Mouse (Mus musculus) cortical plate, adult 2 months (tissue): ENCODE data around the gene Map1lc3b. TPM values are rescaled to one million over a fixed set of nuclear protein-coding genes. Genes with fewer than 3 reads are reported as not detected.
A peak's percentile ranks its signal among the peaks of the same experiment; 100 is the strongest.

Experiments
- H3K27ac ChIP-seq: fragments of 200-500 bp; 2 replicates; pipeline ENCODE4 v1.5.1; 2012; ENCODE audit warnings: low read length, control low read depth, inconsistent platforms; ENCODE audit not compliant: insufficient read depth
- H3K4me1 ChIP-seq: fragments of 200-500 bp; 2 replicates; pipeline ENCODE4 v1.6.1; 2011; ENCODE audit warnings: low read length; ENCODE audit not compliant: control insufficient read depth, insufficient read depth
- H3K4me3 ChIP-seq: fragments of 200-500 bp; 2 replicates; pipeline ENCODE4 v1.5.1; 2011; ENCODE audit warnings: mild to moderate bottlenecking, low read length, control low read depth; ENCODE audit not compliant: insufficient read depth
- CTCF ChIP-seq: fragments of 200-500 bp; IDR thresholded peaks from 2 replicates; pipeline ENCODE4 v1.5.1; 2011; ENCODE audit warnings: mild to moderate bottlenecking, control low read depth, low read length; ENCODE audit not compliant: insufficient read depth; ENCODE audit errors: extremely low read depth
- POLR2A ChIP-seq: fragments of 200-500 bp; IDR thresholded peaks from 2 replicates; pipeline ENCODE4 v1.6.1; 2011; ENCODE audit warnings: mild to moderate bottlenecking, low read length, control low read depth; ENCODE audit not compliant: insufficient read depth; ENCODE audit errors: extremely low read depth
- polyA plus RNA-seq: library from polyadenylated mRNA; depleted of rRNA; stranded (reverse); fragments of >200 nt; gene quantifications from 2 replicates; pipeline ENCODE4 v1.2.3, GENCODE M21; 2012

The Map1lc3b gene
- polyA plus RNA-seq, 1 experiment: 130 TPM

- H3K4me3 ChIP-seq: no peak overlapping the region
- no peak for TF ChIP-seq CTCF
- no peak for TF ChIP-seq POLR2A
- no peak overlapping the region for H3K27ac ChIP-seq
- no peaks in the 10 kb centered on the region for H3K4me1 ChIP-seq
Measured at GRCm38 (mm10) chr8:121553831-121554475, 36.2 kb upstream of the Map1lc3b start.

GRCm38 (mm10) chr8:121557746-121558145 is 32.4 kb upstream of the Map1lc3b start:
- TF ChIP-seq CTCF (no peak), POLR2A (no peak)
- Histone ChIP-seq H3K4me1 (no peaks in the 10 kb centered on the region; the same call in 1 of the 2 replicates), H3K4me3 (no peak overlapping the region), H3K27ac (no peak overlapping the region)

- no peak overlapping the region for H3K27ac ChIP-seq
- TF ChIP-seq POLR2A (no peak), CTCF (no peak)
- no peak overlapping the region for H3K4me3 ChIP-seq
- peaks cover 1% of the 10 kb centered on the region; the same call in 1 of the 2 replicates for H3K4me1 ChIP-seq
Measured at GRCm38 (mm10) chr8:121558538-121558937, 31.6 kb upstream of the Map1lc3b start.

GRCm38 (mm10) chr8:121559801-121560200 is 30.4 kb upstream of the Map1lc3b start:
- H3K4me3 ChIP-seq: no peak overlapping the region
- H3K4me1 ChIP-seq: peaks cover 1% of the 10 kb centered on the region; the same call in 1 of the 2 replicates
- TF ChIP-seq POLR2A: no peak
- no peak for TF ChIP-seq CTCF
- H3K27ac ChIP-seq: no peak overlapping the region

GRCm38 (mm10) chr8:121560432-121561100 is 29.6 kb upstream of the Map1lc3b start:
- no peak for TF ChIP-seq CTCF
- H3K4me1 ChIP-seq: peaks cover 1% of the 10 kb centered on the region; the same call in 1 of the 2 replicates
- no peak overlapping the region for H3K4me3 ChIP-seq
- H3K27ac ChIP-seq: no peak overlapping the region

GRCm38 (mm10) chr8:121561636-121562345 is 28.4 kb upstream of the Map1lc3b start:
- no peak for TF ChIP-seq CTCF
- TF ChIP-seq POLR2A: no peak
- peaks cover 1% of the 10 kb centered on the region; the same call in 1 of the 2 replicates for H3K4me1 ChIP-seq
- no peak overlapping the region for H3K4me3 ChIP-seq
- H3K27ac ChIP-seq: 0 out of 2 replicates have a peak overlapping the region, but pooled peaks have one; percentile 6

GRCm38 (mm10) chr8:121562941-121563351 is 27.2 kb upstream of the Map1lc3b start:
- Histone ChIP-seq H3K27ac (0 out of 2 replicates have a peak overlapping the region, but pooled peaks have one; percentile 6), H3K4me3 (no peak overlapping the region), H3K4me1 (peaks cover 1% of the 10 kb centered on the region; the same call in 1 of the 2 replicates)
- TF ChIP-seq CTCF: no peak
- no peak for TF ChIP-seq POLR2A

- TF ChIP-seq POLR2A (no peak), CTCF (no peak)
- Histone ChIP-seq H3K4me3 (no peak overlapping the region), H3K27ac (no peak overlapping the region), H3K4me1 (peaks cover 1% of the 10 kb centered on the region; the same call in 1 of the 2 replicates)
Measured at GRCm38 (mm10) chr8:121563701-121564100, 26.5 kb upstream of the Map1lc3b start.

GRCm38 (mm10) chr8:121568321-121568720 is 21.8 kb upstream of the Map1lc3b start:
- Histone ChIP-seq H3K27ac (no peak overlapping the region), H3K4me1 (peaks cover 3% of the 10 kb centered on the region), H3K4me3 (no peak overlapping the region)
- TF ChIP-seq CTCF (no peak), POLR2A (no peak)

GRCm38 (mm10) chr8:121570335-121570734 is 19.8 kb upstream of the Map1lc3b start:
- peaks cover 3% of the 10 kb centered on the region for H3K4me1 ChIP-seq
- H3K4me3 ChIP-seq: peak overlapping the region; percentile 6; the same call in 1 of the 2 replicates
- 0 out of 2 replicates have a peak overlapping the region, but pooled peaks have one; percentile 8 for H3K27ac ChIP-seq
- TF ChIP-seq CTCF (no peak), POLR2A (peak; percentile 23; the same call in 1 of the 2 replicates)
